Mouse (Mus musculus): ENCODE data around the gene Slc12a9. TPM values are rescaled to one million over a fixed set of nuclear protein-coding genes. Genes with fewer than 3 reads are reported as not detected.
A peak's percentile ranks its signal among the peaks of the same experiment; 100 is the strongest.

The Slc12a9 gene
- polyA plus RNA-seq, 1 experiment: 14.8 TPM

DNA sequence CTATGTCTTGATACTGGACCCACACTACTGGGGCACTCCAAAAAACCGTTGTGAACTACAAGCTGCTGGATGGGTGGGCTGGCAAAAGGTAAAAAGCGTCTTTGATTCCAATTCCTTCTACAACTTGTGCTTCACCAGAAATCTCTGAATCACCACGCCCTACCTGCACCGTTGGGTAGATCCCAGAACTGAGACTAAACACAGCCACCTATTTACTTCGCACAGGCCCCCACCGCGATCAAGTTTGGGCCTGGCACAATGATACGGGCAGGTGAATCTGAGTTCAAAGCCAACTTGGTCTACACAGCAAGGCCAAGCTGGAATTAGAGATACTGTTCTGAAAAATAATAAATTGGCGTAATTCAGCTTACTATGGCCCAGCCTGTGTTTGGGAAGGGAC, 38.1 kb downstream of the Slc12a9 start:
- Histone ChIP-seq H3K27ac (ENCODE audit: insufficient read depth, low read depth, low read length) (no peak overlapping the region), H3K4me3 (ENCODE audit: low read depth, low read length) (peak overlapping the region; percentile 84; the same call in 1 of the 2 replicates)

DNA sequence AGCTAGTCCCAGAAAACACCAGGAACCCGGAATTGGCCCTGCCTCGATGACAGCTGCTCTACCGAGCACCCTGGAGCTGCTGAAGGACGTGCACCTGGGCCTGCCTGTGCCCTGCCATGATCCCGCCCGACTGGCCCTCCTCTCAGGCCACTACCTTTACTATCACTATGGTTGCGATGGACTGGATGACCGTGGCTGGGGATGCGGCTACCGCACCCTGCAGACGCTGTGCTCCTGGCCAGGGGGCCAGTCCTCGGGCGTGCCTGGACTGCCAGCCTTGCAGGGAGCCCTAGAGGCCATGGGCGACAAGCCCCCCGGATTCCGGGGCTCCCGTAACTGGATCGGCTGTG, 38.7 kb downstream of the Slc12a9 start:
- H3K27me3 ChIP-seq (ENCODE audit: control insufficient read depth, insufficient read depth, low read length): no peaks in the 10 kb centered on the region
- H3K27ac ChIP-seq (ENCODE audit: insufficient read depth, low read depth, low read length): peak overlapping the region; percentile 68
- 6% methylated on average over 18 of the region's 18 CpGs for WGBS
- H3K4me3 ChIP-seq (ENCODE audit: low read depth, low read length): peak overlapping the region; percentile 84
- H3K4me1 ChIP-seq (ENCODE audit: control insufficient read depth, insufficient read depth, insufficient read length, low read length): peaks cover 20% of the 10 kb centered on the region
- H3K36me3 ChIP-seq (ENCODE audit: control insufficient read depth, insufficient read depth, low read length): peaks cover 43% of the 10 kb centered on the region
- TF ChIP-seq CTCF (IDR thresholded peaks at IDR 0.05; ENCODE audit: extremely low read depth, insufficient read length, insufficient replicate concordance, low read depth, low read length) (no peak), POLR2A (IDR thresholded peaks at IDR 0.05; ENCODE audit: low read depth, low read length) (no peak; the same call in 1 of the 2 replicates)

More for the DNA sequence above, 38.1 kb downstream of the Slc12a9 start:
- TF ChIP-seq POLR2A (IDR thresholded peaks at IDR 0.05; ENCODE audit: low read depth, low read length) (no peak), CTCF (IDR thresholded peaks at IDR 0.05; ENCODE audit: extremely low read depth, insufficient read length, insufficient replicate concordance, low read depth, low read length) (no peak)
- Histone ChIP-seq H3K27me3 (ENCODE audit: control insufficient read depth, insufficient read depth, low read length) (no peaks in the 10 kb centered on the region), H3K36me3 (ENCODE audit: control insufficient read depth, insufficient read depth, low read length) (peaks cover 49% of the 10 kb centered on the region), H3K4me1 (ENCODE audit: control insufficient read depth, insufficient read depth, insufficient read length, low read length) (peaks cover 14% of the 10 kb centered on the region)
- 67% methylated on average over 9 of the region's 9 CpGs for WGBS

DNA sequence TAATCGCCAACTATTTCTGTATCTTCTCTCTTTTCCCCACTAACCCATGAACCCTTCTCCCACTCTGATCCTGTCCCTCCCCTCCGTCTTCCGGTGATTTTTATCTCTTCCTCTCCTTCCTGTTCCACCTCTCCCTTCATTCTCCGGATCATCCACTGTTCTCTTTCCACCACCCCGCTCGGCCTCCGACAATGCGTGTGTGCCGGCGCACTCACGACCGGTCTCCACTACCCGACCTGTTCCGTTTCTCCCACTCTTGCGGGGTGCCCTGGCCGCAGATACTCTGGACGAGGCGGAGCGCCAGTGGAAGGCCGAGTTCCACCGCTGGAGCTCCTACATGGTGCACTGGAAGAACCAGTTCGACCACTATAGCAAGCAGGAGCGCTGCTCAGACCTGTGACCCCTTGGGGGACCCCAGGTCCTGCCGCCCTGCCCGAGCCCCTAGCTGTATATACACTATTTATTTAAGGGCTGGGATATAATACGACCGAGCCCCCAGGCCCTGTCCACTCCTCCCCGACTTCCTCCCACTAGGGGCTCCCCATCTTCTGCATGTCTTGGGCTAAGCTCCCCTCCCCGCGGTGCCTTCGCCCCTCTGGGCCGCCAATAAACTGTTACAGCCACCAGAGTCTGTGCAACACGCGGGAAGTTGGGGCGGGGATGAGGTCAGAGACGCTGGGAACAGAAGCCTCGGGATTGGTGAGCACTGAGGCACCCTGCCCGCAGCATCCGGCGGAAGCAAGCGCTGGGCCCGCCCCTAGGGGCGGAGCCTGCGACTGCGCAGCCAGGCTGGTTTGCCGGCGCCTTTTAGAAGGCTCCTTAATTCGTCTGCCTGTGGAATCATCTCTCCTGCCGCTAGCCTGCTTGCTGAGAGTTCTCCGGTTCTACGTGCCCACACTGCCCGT, 39.3 kb downstream of the Slc12a9 start, which contains the start of gene Ufsp1:
Ufsp1 (plus strand) TSS at position 791 of the 905 bp plus-strand sequence.
- under 1% methylated on average over 52 of the region's 52 CpGs for WGBS
- peaks cover 39% of the 10 kb centered on the region for H3K36me3 ChIP-seq (ENCODE audit: control insufficient read depth, insufficient read depth, low read length)
- 0 out of 2 replicates have a peak, but pooled peaks cover under 1% of the 10 kb centered on the region for H3K27me3 ChIP-seq (ENCODE audit: control insufficient read depth, insufficient read depth, low read length)
- TF ChIP-seq CTCF (IDR thresholded peaks at IDR 0.05; ENCODE audit: extremely low read depth, insufficient read length, insufficient replicate concordance, low read depth, low read length) (no peak), POLR2A (IDR thresholded peaks at IDR 0.05; ENCODE audit: low read depth, low read length) (peak; percentile 33)
- H3K4me3 ChIP-seq (ENCODE audit: low read depth, low read length): peak within 1 kb of the TSS; percentile 84
- H3K27ac ChIP-seq (ENCODE audit: insufficient read depth, low read depth, low read length): peak within 1 kb of the TSS; percentile 94
- H3K4me1 ChIP-seq (ENCODE audit: control insufficient read depth, insufficient read depth, insufficient read length, low read length): peaks cover 26% of the 10 kb centered on the region

- Histone ChIP-seq H3K36me3 (ENCODE audit: control insufficient read depth, insufficient read depth, low read length) (peaks cover 32% of the 10 kb centered on the region), H3K27ac (ENCODE audit: insufficient read depth, low read depth, low read length) (peak overlapping the region; percentile 94), H3K4me3 (ENCODE audit: low read depth, low read length) (peak overlapping the region; percentile 84), H3K4me1 (ENCODE audit: control insufficient read depth, insufficient read depth, insufficient read length, low read length) (peaks cover 31% of the 10 kb centered on the region), H3K27me3 (ENCODE audit: control insufficient read depth, insufficient read depth, low read length) (peaks cover 9% of the 10 kb centered on the region)
- TF ChIP-seq CTCF (IDR thresholded peaks at IDR 0.05; ENCODE audit: extremely low read depth, insufficient read length, insufficient replicate concordance, low read depth, low read length): no peak
- peak; percentile 23; the same call in 1 of the 2 replicates for TF ChIP-seq POLR2A (IDR thresholded peaks at IDR 0.05; ENCODE audit: low read depth, low read length)
- WGBS: under 1% methylated on average over 15 of the region's 15 CpGs
Measured at GRCm38 (mm10) chr5:137293282-137293681, 40.1 kb downstream of the Slc12a9 start.

DNA sequence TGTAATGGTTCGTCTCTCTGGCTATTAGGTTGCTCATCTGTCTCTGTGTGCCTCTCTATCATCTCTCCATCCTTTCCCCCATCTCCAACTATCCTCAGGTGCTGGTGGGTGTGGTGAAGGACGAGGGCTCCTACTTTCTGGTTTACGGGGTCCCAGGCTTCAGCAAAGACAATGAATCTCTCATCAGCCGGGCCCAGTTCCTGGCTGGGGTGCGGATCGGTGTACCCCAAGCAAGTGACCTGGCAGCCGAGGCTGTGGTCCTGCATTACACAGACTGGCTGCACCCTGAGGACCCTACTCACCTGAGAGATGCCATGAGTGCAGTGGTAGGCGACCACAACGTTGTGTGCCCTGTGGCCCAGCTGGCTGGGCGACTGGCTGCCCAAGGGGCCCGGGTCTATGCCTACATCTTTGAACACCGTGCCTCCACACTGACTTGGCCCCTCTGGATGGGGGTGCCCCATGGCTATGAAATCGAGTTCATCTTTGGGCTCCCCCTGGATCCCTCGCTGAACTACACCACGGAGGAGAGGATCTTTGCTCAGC, 41.9 kb downstream of the Slc12a9 start:
- no peak for TF ChIP-seq CTCF (IDR thresholded peaks at IDR 0.05; ENCODE audit: extremely low read depth, insufficient read length, insufficient replicate concordance, low read depth, low read length)
- Histone ChIP-seq H3K27me3 (ENCODE audit: control insufficient read depth, insufficient read depth, low read length) (peaks cover 21% of the 10 kb centered on the region), H3K4me1 (ENCODE audit: control insufficient read depth, insufficient read depth, insufficient read length, low read length) (peaks cover 42% of the 10 kb centered on the region), H3K4me3 (ENCODE audit: low read depth, low read length) (peak overlapping the region; percentile 7; the same call in 1 of the 2 replicates), H3K27ac (ENCODE audit: insufficient read depth, low read depth, low read length) (no peak overlapping the region), H3K36me3 (ENCODE audit: control insufficient read depth, insufficient read depth, low read length) (peaks cover 13% of the 10 kb centered on the region)
- WGBS: 72% methylated on average over 15 of the region's 15 CpGs

GRCm38 (mm10) chr5:137290677-137291076, 42.7 kb downstream of the Slc12a9 start:
- H3K4me1 ChIP-seq (ENCODE audit: control insufficient read depth, insufficient read depth, insufficient read length, low read length): peaks cover 48% of the 10 kb centered on the region
- peak overlapping the region; percentile 48 for H3K4me3 ChIP-seq (ENCODE audit: low read depth, low read length)
- TF ChIP-seq CTCF (IDR thresholded peaks at IDR 0.05; ENCODE audit: extremely low read depth, insufficient read length, insufficient replicate concordance, low read depth, low read length): peak; percentile 62
- no peak for TF ChIP-seq POLR2A (IDR thresholded peaks at IDR 0.05; ENCODE audit: low read depth, low read length)
- H3K27ac ChIP-seq (ENCODE audit: insufficient read depth, low read depth, low read length): no peak overlapping the region
- peaks cover 21% of the 10 kb centered on the region for H3K27me3 ChIP-seq (ENCODE audit: control insufficient read depth, insufficient read depth, low read length)
- peaks cover 6% of the 10 kb centered on the region for H3K36me3 ChIP-seq (ENCODE audit: control insufficient read depth, insufficient read depth, low read length)
- 15% methylated on average over 15 of the region's 15 CpGs for WGBS
